Mouse (Mus musculus): ENCODE results near the gene Ica1l. TPM values are rescaled to one million over a fixed set of nuclear protein-coding genes. Genes with fewer than 3 reads are reported as not detected.
"Not testable (repeated sequence)": the region's sequence is repeated elsewhere in the genome, so short reads cannot be mapped to it uniquely, and the experiment has no call there.

Gene Ica1l
- total RNA-seq (2021) = under 1 TPM; 0.35 to 0.72 TPM
- long read RNA-seq, experiment 1, partial matches to known transcripts = 0 of 2 reads
- long read RNA-seq, experiment 1, other reads (novel, unspliced or antisense) = 2 of 2 reads
- long read RNA-seq, experiment 2, partial matches to known transcripts = 0 of 3 reads
- long read RNA-seq, experiment 2, other reads (novel, unspliced or antisense) = 2 of 3 reads

- peak; percentile 64 for DNase-seq
These were observed at the start of gene Ica1l for GRCm38 (mm10) chr1:60042796-60043469. Gene Ica1l (minus strand): TSS chr1:60043184.

DNA sequence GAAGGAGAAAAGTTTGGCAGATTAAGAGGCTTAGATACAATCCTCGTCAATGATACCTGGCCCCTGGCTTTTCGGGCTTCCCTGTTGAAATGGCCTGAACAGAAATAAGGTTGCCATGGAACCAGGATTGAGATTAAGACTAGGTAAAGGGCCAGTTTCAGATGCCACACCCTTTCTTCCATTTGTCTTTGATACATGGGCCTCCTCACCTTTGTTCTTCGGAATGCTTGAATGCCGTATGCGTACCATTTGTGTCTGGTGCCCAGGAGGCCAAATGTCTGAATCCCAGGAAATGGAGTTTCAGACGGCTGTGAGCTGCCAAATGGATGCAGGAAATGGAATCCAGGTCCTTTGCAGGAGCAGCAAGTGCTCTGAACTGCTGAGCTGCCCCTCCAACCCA lies 33.4 kb upstream of the Ica1l start:
- no peak for DNase-seq

- DNase-seq = no peak
These were observed 32.6 kb upstream of the Ica1l start for GRCm38 (mm10) chr1:60075590-60075989.

- no peak for DNase-seq
These were observed 32.0 kb upstream of the Ica1l start for GRCm38 (mm10) chr1:60074935-60075334.

GRCm38 (mm10) chr1:60070725-60071124 lies 27.7 kb upstream of the Ica1l start:
- DNase-seq = not testable (repeated sequence)

DNA sequence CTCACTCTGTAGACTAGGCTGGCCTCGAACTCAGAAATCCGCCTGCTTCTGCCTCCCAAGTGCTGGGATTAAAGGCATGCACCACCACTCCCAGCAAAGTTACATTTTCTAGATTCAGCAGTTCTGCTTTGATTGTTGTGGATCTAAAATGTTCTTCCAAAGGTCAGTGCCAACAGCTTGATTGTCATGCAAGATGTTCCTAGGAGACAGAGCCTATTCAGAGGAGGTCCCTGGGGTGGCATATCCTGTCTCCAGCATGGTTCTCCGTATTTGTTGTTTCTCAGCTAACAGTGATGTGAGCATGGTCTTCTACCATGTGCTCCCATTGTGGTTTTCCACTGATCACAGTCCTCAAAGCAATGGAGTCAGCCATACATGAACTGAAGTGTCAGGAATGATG lies 13.3 kb upstream of the Ica1l start:
- no peak for DNase-seq

- DNase-seq = no peak
These were observed 11.7 kb upstream of the Ica1l start for GRCm38 (mm10) chr1:60054659-60055058.

DNA sequence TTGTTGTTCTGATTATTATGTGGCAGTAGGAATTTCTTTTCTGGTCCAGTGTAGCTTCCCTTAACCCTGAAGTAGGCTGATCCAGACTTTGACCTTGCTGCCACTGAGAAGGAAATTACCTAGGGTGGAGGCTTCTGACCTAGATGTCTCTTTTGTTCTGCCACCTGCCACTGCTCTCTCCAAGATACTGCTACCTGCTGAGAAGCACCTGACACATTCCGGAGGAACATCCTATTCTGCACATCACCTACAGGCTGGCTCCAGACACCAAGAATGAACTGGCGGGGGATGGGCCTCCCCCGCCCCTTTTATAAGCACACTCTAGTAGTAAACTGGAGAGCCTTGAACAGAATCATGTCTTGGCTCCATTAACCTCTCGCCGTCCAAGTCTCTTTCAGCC lies 4.5 kb upstream of the Ica1l start:
- DNase-seq = not testable (repeated sequence)

DNA sequence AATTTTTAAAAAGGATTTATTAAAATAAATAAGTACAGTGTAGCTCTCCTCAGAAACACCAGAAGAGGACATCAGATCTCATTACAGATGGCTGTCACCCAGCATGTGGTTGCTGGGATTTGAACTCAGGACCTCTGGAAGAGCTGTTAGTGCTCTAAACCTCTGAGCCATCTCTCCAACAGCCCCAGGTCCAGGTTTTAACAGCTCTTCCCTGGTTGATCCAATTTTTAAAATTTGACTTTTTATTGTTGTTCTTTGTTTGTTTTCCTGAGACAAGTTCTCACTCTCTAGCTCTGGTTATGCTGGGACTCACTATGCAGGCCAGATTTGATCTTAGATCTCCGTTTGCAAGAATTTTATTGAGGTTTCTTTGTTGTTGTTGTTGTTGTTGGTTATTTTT lies 1.6 kb upstream of the Ica1l start:
- no peak for DNase-seq

GRCm38 (mm10) chr1:60042398-60042795 lies 587 bp downstream of the Ica1l start:
- peak; percentile 5 for DNase-seq

- DNase-seq = no peak
These were observed 7.9 kb downstream of the Ica1l start for GRCm38 (mm10) chr1:60035044-60035443.

DNA sequence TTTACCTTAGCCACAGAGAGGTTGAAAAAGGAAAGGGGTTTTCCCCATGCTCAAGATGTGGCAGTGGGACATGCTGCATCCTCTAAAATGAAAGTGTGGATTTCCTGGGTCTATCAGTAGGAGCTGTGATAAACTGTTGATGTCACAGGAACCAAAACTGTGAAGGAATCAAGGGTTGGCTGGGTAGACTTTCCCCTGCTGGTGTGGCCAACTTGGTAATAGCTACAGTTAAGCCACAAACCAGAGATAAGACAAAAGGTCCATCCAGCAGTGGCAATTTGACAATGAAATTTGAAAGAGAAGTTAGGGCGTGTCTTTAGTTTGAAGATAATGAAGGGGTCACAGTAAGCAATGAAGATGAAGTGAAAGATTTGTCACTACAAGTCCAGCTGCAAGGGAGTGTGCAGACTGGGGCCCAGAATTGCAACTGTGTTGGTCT lies 25.9 kb downstream of the Ica1l start:
- no peak for DNase-seq

DNA sequence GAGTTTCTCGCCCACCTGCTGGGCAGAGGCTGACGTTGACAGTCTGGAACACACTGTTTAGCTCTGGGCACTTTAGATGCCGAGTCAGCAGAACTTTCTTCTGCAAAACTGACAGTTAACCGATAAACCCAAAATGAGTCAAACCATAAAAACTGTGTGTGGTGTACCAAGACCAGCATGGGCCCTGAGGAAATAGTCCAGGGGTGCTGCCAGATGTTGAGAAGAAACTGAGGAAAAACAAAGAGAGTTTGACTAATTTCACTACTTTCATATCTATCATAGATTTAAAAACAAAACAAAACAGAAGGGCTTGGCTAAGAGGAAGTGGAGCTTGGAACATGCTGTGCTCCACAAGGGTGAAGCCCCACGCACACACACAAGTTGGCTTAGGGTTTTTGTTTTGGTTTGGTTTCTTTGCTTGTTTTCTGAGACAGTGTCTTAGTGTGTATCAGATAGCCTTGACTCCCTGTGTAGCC lies 26.8 kb downstream of the Ica1l start:
- DNase-seq = no peak

GRCm38 (mm10) chr1:60015511-60015910 lies 27.5 kb downstream of the Ica1l start:
- DNase-seq = no peak

DNA sequence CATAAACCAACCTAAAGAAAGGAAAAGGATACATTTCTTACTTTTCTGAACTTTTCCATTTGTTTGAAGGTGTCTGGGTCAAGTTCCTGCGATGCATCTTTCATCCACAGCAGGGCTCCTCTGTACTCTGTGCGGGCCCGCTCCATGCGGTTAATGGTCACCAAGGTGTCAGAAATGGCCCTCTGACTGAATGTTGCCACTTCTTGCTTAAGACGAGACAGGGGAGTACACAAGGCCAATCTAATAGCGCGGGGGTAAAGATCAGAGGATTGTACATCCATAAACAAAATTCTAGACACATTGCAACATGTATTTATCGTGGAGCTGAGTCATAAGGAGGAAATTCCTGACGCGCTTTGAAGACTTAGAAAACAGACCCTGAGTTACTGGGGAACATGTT lies 29.2 kb downstream of the Ica1l start:
- DNase-seq = no peak

GRCm38 (mm10) chr1:60008743-60009142 lies 34.2 kb downstream of the Ica1l start:
- DNase-seq = peak; percentile 24

DNA sequence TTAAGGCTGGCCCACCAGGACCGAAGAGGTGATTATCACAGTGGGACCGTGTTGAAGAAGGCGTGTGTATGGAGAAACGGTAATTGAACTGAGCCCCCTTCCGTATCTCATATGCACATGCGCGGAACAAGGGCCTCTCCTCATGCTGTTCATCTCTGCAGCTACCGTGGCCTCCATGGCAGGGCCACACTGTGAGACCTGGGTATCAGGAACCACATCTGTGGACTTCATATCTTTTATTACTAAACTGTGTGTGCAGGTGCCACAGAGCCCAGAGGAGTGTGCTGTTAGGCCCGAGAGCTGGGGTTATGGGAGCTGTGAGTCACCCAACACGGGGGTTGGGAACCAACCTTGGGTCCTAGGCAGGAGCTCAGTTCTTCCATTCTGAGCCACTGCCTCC lies 35.6 kb downstream of the Ica1l start:
- no peak for DNase-seq

- no peak for DNase-seq
These were observed 42.7 kb downstream of the Ica1l start for GRCm38 (mm10) chr1:60000319-60000718.

DNA sequence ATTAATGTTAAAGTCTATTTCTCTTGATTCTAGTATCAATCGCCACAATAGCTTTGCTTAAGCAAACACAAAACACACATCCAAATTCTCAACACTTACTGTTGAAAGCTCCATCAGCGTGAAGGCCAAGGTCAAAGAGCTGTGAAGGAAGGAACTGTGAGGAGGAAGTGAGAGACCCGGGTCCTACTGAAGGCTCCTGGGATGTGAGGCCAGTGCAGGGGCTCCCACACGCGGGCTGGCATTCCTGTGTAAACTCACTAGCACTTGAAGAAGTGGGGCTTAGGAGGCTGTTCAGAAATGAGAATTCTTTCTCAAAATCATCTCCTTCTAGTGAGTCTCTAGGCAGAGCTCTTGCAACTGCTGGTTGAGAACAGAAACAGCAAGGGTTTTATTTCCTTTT lies 45.6 kb downstream of the Ica1l start:
- no peak for DNase-seq

DNA sequence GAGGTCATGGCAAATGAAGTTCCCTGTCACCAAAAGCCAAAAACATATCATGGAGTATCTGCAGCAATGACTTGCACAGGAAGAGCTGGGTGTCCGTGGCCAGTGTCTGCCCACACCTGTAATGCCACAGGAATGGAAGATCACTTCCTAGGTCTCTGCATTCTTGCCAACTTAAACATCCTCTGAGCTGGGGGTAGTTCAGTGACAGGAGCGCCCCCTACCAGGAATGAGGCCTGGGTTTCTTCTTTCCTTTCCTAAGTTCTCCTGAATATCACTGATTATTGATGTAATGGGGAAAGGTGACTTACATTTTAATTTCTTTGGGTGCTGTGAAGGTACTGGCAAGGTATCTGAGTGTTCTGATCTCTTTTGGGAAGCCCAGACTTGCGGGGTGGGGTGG lies 47.3 kb downstream of the Ica1l start:
- no peak for DNase-seq

- no peak for DNase-seq
These were observed 55.5 kb downstream of the Ica1l start for GRCm38 (mm10) chr1:59987399-59988040.

GRCm38 (mm10) chr1:59986626-59987025 lies 56.4 kb downstream of the Ica1l start:
- DNase-seq = no peak

DNA sequence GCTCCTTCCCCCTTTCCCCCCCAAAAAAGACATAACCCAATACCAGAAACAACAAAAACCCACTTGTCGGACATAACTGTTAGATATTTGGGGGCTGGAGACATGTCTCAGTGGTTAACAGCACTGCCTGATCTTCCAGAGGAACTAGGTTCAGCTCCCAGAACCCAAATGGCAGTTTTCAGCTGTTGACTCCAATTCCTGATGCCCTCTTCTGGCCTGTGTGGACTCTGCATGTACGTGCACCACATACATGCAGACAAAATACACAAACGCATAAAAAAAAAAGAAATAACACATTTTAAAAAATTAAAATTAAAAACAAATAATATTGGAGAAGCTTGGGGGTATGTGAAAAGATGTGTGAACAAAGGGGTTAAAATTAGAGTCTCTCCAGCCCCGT lies 75.7 kb downstream of the Ica1l start:
- peak; percentile 9 for DNase-seq

Measured in gastrocnemius, postnatal 10 days (tissue).